ENCODE assay signal across 20 mouse cellular contexts in the genomic region with DNA sequence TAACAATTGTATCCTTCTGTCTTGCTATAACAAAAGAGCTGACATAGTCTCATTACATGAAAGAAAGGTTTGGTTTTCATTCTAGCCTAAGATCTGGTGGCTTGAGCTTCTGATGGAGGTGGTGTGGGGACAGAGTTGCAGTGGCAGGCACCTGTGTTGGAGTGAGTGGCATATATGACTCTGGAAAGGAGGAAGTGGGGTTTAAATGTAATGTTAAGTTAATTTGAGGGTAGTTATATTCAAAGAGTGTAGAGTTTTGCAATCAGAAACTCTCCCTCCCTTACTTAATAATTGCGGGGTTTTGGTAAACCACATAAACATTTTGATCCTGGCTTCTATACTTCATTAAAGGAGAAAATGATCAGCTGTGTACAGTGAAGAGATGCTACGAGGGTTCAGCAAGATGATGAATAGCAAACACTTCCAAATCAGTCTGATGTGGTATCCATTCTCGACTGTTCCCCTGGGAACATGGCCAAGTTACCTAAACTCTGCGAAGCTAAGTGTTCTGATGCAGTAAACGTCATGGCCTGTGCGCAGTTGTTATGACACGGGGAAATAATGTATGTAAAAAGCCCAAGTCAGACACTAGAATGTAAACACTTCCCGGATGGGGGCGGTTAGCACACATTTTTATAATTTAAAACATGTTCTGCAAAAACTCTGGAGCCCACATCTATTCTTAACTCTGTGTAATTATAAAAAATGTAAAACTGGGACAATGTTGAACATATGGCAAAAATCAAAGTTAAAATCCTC. TPM values are rescaled to one million over a fixed set of nuclear protein-coding genes. Genes with fewer than 3 reads are reported as not detected.
A peak's percentile ranks its signal among the peaks of the same experiment; 100 is the strongest.
DNase-seq lines count a peak whose midpoint lies in the region; ATAC-seq and TF ChIP-seq lines count a peak whose summit lies in the region.
"Had no signal": no experiment of that assay in that cellular context is flagged by ENCODE, and none has a peak within 500 bp of the region (broad histone marks: within the 10 kb centered on the region; RNA-seq: fewer than 3 reads in every experiment).

No protein-coding gene starts in this region.

- H3K27ac ChIP-seq in intestine, embryonic 14.5 days (ENCODE audit: low read depth): no peak overlapping the region
- no peak overlapping the region for H3K27ac ChIP-seq in intestine, postnatal 0 days (ENCODE audit: low read depth, low read length)
- peak overlapping the region; percentile 61 for H3K27ac ChIP-seq in embryonic facial prominence, embryonic 15.5 days (replicated peaks)
- no peak overlapping the region for H3K27ac ChIP-seq in forebrain, embryonic 10.5 days
- H3K27ac ChIP-seq: embryonic facial prominence, embryonic 12.5 days; forebrain, embryonic 12.5 days; hindbrain, postnatal 0 days; kidney, embryonic 15.5 days; neural tube, embryonic 15.5 days had no signal

- H3K4me2 ChIP-seq in intestine, embryonic 14.5 days (ENCODE audit: low read length): no peak overlapping the region
- no peak overlapping the region for H3K4me2 ChIP-seq in intestine, postnatal 0 days (replicated peaks; ENCODE audit: low read depth)
- no peak overlapping the region for H3K4me2 ChIP-seq in embryonic facial prominence, embryonic 15.5 days (replicated peaks)
- H3K4me2 ChIP-seq: embryonic facial prominence, embryonic 12.5 days; forebrain, embryonic 12.5 days; heart, embryonic 11.5 days; kidney, embryonic 15.5 days; liver, embryonic 11.5 days; midbrain, embryonic 11.5 days; neural tube, embryonic 15.5 days had no signal

- no peak for TF ChIP-seq CTCF in intestine, postnatal 0 days (IDR thresholded peaks at IDR 0.05; ENCODE audit: low read depth)

- 33% methylated on average over 9 of the region's 9 CpGs for WGBS in intestine, embryonic 14.5 days
- WGBS in intestine, postnatal 0 days: 65% methylated on average over 9 of the region's 9 CpGs
- 36% methylated on average over 9 of the region's 9 CpGs for WGBS in embryonic facial prominence, embryonic 15.5 days
- WGBS in forebrain, embryonic 10.5 days: 94% methylated on average over 9 of the region's 9 CpGs

- H3K36me3 ChIP-seq in intestine, embryonic 14.5 days (ENCODE audit: control insufficient read depth, insufficient read depth, low read length): no peaks in the 10 kb centered on the region
- no peaks in the 10 kb centered on the region for H3K36me3 ChIP-seq in intestine, postnatal 0 days (ENCODE audit: control insufficient read depth, insufficient read depth)
- no peaks in the 10 kb centered on the region for H3K36me3 ChIP-seq in embryonic facial prominence, embryonic 15.5 days
- H3K36me3 ChIP-seq in forebrain, embryonic 10.5 days (replicated peaks): no peaks in the 10 kb centered on the region
- H3K36me3 ChIP-seq: embryonic facial prominence, embryonic 12.5 days; forebrain, embryonic 12.5 days; kidney, embryonic 15.5 days; neural tube, embryonic 15.5 days had no signal

- no peaks in the 10 kb centered on the region for H3K27me3 ChIP-seq in intestine, embryonic 14.5 days (replicated peaks; ENCODE audit: control insufficient read depth, insufficient read depth, low read length)
- no peaks in the 10 kb centered on the region for H3K27me3 ChIP-seq in intestine, postnatal 0 days (replicated peaks; ENCODE audit: control insufficient read depth, insufficient read depth, low read length)
- no peaks in the 10 kb centered on the region for H3K27me3 ChIP-seq in embryonic facial prominence, embryonic 15.5 days
- H3K27me3 ChIP-seq in forebrain, embryonic 10.5 days (ENCODE audit: poor library complexity, severe bottlenecking): no peaks in the 10 kb centered on the region
- H3K27me3 ChIP-seq: embryonic facial prominence, embryonic 12.5 days; forebrain, embryonic 12.5 days; kidney, embryonic 15.5 days; neural tube, embryonic 15.5 days had no signal

- 0 out of 2 replicates have a peak, but pooled peaks cover 2% of the 10 kb centered on the region for H3K4me1 ChIP-seq in intestine, embryonic 14.5 days (replicated peaks; ENCODE audit: control insufficient read depth, insufficient read depth, low read length)
- H3K4me1 ChIP-seq in intestine, postnatal 0 days (replicated peaks; ENCODE audit: control insufficient read depth, insufficient read depth, low read length): no peaks in the 10 kb centered on the region
- 0 out of 2 replicates have a peak, but pooled peaks cover 10% of the 10 kb centered on the region for H3K4me1 ChIP-seq in embryonic facial prominence, embryonic 15.5 days
- no peaks in the 10 kb centered on the region for H3K4me1 ChIP-seq in forebrain, embryonic 10.5 days
- H3K4me1 ChIP-seq: embryonic facial prominence, embryonic 12.5 days; neural tube, embryonic 15.5 days had no signal

- H3K4me3 ChIP-seq in intestine, embryonic 14.5 days (ENCODE audit: low read depth, low read length): no peak overlapping the region
- H3K4me3 ChIP-seq in intestine, postnatal 0 days (ENCODE audit: low read depth, low read length): no peak overlapping the region
- no peak overlapping the region for H3K4me3 ChIP-seq in embryonic facial prominence, embryonic 15.5 days (replicated peaks)
- no peak overlapping the region for H3K4me3 ChIP-seq in forebrain, embryonic 10.5 days
- H3K4me3 ChIP-seq: embryonic facial prominence, embryonic 12.5 days; forebrain, embryonic 12.5 days; kidney, embryonic 15.5 days; neural tube, embryonic 15.5 days had no signal

- no peaks in the 10 kb centered on the region for H3K9me3 ChIP-seq in intestine, embryonic 14.5 days (ENCODE audit: control insufficient read depth, low read length)
- H3K9me3 ChIP-seq in intestine, postnatal 0 days (ENCODE audit: control insufficient read depth): no peaks in the 10 kb centered on the region
- H3K9me3 ChIP-seq in embryonic facial prominence, embryonic 15.5 days (replicated peaks): no peaks in the 10 kb centered on the region
- H3K9me3 ChIP-seq in forebrain, embryonic 10.5 days: no peaks in the 10 kb centered on the region
- H3K9me3 ChIP-seq: embryonic facial prominence, embryonic 12.5 days; forebrain, embryonic 12.5 days; kidney, embryonic 15.5 days; neural tube, embryonic 15.5 days had no signal

- DNase-seq in intestine, embryonic 14.5 days (ENCODE audit: low spot score): no peak
- peak; percentile 17 for DNase-seq in NIH3T3 (ENCODE audit: low read depth)
- peak; percentile 27 to 44 for DNase-seq in right cerebral cortex, postnatal 10 days (ENCODE audit: low spot score in 2 of 2)
- DNase-seq in forebrain, embryonic 10.5 days (ENCODE audit: extremely low spot score, low spot score): no peak
- no peak for DNase-seq in gastrocnemius, postnatal 25 days
- DNase-seq: B cell, adult 2 months; cerebellum, postnatal 14 days; gastrocnemius, postnatal 14 days; retina, postnatal 1 day; thymus, postnatal 14 days had no signal

- H3K9ac ChIP-seq in intestine, embryonic 14.5 days (ENCODE audit: low read length): no peak overlapping the region
- no peak overlapping the region for H3K9ac ChIP-seq in intestine, postnatal 0 days (ENCODE audit: low read depth, low read length)
- no peak overlapping the region for H3K9ac ChIP-seq in embryonic facial prominence, embryonic 15.5 days
- H3K9ac ChIP-seq: embryonic facial prominence, embryonic 12.5 days; forebrain, embryonic 12.5 days; kidney, embryonic 15.5 days; neural tube, embryonic 15.5 days had no signal

- ATAC-seq in intestine, embryonic 14.5 days (replicated peaks; ENCODE audit: low FRiP score, low TSS enrichment, low read depth): peak; percentile 72
- ATAC-seq in intestine, postnatal 0 days: no peak
- peak; percentile 65; the same call in 1 of the 2 replicates for ATAC-seq in embryonic facial prominence, embryonic 15.5 days (ENCODE audit: insufficient number of reproducible peaks, low FRiP score, low TSS enrichment, low read depth)
- ATAC-seq: hindbrain, postnatal 0 days had no signal

RNA-seq across cellular contexts. Expression of gene Arhgap24, which starts 41.9 kb away (rescaled TPM):
- polyA plus RNA-seq in intestine, embryonic 14.5 days (2014; fragmentation: Nextera tagmentation; extraction: Ambion mirVana): 14.3 and 14.8 TPM in 2 replicates
- polyA plus RNA-seq in intestine, postnatal 0 days (2015; fragmentation: Nextera tagmentation; extraction: Ambion mirVana): 7.6 and 8.3 TPM in 2 replicates
- 34.0 and 34.9 TPM in 2 replicates for polyA plus RNA-seq in embryonic facial prominence, embryonic 15.5 days (2015; fragmentation: Nextera tagmentation; extraction: Ambion mirVana)
- polyA plus RNA-seq in forebrain, embryonic 10.5 days (2016; fragmentation: Nextera tagmentation; extraction: Ambion mirVana): 2.5 TPM in 2 replicates
- total RNA-seq in gastrocnemius, postnatal 25 days (2021): 10 to 100 TPM; 14.1 to 23.8 TPM

Comparison
In these comparisons a context has a peak if more than half of its experiments do, and no peak if none do; other contexts are left out.
1. DNase-seq: peak in NIH3T3 (single experiment) and right cerebral cortex, postnatal 10 days (2 of 2); none in intestine, embryonic 14.5 days (single experiment), forebrain, embryonic 10.5 days (single experiment) and gastrocnemius, postnatal 25 days (single experiment).